Mouse (Mus musculus): ENCODE data around the gene Zfp827. TPM values are rescaled to one million over a fixed set of nuclear protein-coding genes. Genes with fewer than 3 reads are reported as not detected.

Zfp827 gene
- polyA plus RNA-seq, 2 experiments from 2014 or later: 4.0 to 5.0 TPM

- no peak for ATAC-seq
These were observed 37.7 kb downstream of the Zfp827 start for GRCm38 (mm10) chr8:79065924-79066323.

DNA sequence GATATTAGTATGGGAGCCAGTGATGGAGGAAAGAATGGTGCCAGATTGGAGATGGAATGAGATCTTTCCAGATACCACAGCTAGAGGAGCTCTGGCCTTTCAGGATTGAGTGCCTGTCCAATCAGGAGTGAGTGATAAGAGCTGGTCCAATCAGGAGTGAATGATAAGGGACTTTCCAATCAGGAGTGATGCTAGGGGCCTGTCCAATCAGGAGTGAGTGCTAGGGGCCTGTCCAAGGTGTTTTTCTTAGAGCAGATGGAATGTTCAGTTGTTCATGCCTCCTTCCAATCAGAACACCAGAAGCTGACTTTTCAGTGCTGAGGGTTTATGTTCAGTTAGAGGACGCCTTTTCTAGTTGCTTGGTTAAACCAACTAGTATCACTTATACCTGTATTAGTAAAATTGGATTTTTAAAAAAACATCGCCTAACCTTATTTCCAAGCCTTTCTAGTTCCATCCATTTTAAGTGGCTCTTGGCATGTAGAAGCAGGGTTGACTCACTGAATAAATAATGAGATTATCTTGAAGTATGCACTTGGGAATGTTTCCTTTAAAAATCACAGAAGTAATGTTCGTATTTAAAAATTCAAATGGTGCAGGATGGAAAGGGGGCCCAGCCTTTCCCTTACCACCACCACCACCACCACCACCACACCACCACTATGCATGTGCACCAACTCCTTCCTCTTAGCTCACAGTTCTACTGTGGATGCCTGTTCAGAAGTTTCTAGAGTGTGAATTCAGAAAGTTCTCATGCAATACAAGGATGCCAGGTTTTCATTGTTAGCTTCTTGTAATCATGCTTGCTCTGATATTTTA, 39.8 kb downstream of the Zfp827 start:
- ATAC-seq: no peak

GRCm38 (mm10) chr8:79073311-79073710, 45.1 kb downstream of the Zfp827 start:
- no peak for ATAC-seq

GRCm38 (mm10) chr8:79074986-79075385, 46.7 kb downstream of the Zfp827 start:
- no peak for ATAC-seq

DNA sequence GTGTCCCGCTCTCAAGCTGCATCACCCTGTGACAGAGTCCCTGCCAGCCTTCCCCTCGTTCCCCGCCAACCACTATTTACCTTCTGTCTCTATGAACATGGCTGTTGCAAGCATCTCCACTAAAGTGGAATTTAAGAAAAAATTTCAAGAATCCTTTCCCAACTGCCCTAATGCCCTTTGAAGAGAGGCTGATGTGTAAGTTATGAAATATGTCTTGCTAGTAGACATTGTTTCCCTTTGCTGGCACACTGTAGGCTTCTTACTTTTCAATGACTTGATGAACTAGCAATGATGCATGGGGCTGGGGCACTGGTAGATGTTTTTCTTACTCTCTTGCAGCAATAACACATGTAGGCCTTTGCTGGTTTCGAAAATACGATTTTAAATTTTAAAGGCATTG, 49.0 kb downstream of the Zfp827 start:
- ATAC-seq: no peak

DNA sequence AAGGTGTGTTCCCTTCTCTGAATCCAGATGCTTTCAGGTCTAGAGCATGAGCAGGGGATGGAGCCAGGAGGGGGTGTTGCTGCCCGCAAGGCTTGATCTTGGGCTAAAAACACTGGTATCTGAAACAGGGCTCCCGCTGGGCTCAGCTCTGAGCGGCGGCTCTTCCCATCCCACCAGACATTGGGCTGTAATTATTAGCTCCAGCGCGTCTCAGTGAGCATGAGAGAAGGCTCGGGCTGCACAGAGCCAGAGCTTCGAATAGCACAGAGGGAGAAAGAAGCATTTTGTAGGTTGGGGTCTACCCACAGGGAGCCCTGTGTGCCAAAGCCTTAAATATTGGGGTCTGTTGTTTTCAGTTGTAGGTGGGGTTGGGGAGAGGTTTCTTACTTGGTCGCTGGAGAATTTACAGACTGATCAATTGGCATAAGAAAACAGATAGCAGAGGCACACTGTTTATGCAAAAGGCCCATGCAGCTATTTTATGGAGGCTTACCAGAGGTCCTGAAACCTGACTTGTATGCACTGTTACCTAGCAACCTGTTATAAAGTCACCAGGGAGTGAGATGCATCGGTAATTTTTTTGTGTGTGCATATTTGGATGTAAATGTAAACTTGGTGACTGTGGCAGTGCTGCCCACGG, 50.4 kb downstream of the Zfp827 start:
- no peak for ATAC-seq

DNA sequence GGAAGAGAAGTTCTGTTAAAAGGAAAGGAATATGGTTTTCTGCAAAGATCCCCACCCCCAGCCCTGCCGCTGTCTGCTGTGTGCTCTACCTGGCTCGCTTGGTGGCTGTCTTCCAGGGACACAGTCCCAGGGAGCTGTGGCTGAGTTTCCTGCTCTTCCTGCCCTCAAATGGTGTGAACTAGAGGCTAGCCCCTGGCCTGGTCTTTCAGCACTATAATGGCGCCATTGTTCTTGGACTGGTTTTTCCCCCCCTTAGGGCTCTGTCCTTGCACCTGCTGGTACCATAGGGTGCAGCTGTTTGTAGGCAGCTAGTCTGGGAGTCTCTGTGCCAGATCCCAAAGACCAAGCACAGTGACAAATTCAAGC, 50.9 kb downstream of the Zfp827 start:
- ATAC-seq: no peak

- no peak for ATAC-seq
These were observed 52.0 kb downstream of the Zfp827 start for GRCm38 (mm10) chr8:79080096-79080739.

GRCm38 (mm10) chr8:79081333-79081732, 53.1 kb downstream of the Zfp827 start:
- no peak for ATAC-seq

GRCm38 (mm10) chr8:79081955-79082354, 53.7 kb downstream of the Zfp827 start:
- ATAC-seq: no peak

DNA sequence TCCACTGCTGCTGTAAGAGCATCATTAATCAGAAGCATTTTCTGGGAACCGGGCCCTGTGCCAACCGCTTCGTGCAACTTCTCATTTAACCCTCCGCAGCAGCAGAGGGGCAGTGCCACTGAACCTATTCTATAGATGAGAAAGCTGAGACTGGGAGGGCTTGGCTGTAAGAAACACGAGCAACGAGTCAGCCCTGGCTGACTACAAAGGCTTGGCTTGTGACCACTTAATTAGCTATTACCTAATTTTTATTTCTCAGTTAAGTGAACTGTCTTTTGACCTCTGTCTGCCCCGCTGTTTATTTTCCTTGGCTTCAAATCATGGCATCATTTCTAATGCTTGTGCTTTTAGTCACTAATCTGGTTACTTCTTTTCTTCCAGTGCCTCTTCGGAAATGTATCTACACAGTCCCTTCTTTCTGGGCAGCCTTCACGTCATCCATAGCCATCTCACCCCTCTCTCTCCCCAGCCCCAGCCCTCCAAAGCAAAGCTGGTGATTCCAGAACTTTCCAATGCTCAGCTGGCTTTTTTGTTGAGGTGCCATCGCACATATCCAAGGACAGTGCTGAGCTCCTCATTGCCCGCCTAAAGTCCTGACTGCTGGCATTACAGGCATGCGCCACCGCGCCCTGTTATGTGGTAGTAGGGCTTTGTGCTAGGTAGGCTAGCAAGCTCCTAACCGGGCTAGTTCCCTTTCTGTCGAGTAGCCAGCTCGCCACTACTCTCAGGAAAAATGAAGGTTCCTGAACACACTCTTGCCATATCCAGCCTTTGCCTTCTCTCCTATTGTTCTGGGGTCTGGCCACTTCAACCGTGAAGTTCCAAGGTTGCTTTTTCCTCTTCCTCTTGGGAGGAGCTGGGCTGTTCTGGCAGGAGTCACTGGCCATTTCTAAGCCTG, 55.5 kb downstream of the Zfp827 start:
- ATAC-seq: no peak

GRCm38 (mm10) chr8:79084359-79084820, 56.2 kb downstream of the Zfp827 start:
- no peak for ATAC-seq

DNA sequence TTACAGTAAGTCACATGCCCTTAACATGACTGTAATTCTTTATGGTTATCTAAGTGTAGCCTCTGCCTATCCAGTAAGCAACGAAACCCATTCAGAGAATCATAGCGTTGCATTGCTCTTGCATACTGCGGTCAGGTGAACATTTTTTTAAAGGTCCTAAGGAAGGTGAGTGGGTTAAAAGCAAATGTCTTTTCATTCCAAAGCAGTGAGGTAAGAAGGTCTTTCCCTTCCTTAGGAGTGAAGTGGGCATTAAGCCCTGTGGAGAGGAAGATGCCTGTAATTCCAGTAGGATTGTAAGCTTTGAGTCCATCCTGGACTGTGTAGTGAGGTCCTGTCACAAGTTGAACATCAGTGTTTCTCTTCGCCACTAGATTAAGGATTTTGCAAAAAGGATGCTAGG, 66.2 kb downstream of the Zfp827 start:
- ATAC-seq: no peak

DNA sequence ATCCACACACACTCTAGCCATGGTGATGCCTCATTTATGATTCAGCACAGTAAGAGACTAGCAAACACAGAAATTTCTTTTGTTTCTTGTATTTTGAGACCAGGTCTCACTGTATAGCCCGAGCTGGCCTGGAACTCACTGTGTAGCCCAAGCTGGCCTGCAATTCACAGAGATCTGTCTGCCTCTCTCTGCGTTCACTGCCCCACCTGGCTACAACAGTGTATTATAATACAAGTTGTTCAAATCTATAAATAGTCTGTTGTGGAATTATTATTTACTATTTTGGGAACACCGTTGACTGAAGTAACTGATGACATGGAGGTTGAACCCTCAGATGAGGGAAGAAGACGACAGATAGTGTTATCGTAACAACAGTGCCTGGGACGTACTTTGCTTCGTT, 66.9 kb downstream of the Zfp827 start:
- ATAC-seq: no peak

- ATAC-seq: no peak
These were observed 68.7 kb downstream of the Zfp827 start for GRCm38 (mm10) chr8:79096970-79097369.

GRCm38 (mm10) chr8:79102707-79103106, 74.5 kb downstream of the Zfp827 start:
- ATAC-seq: no peak

DNA sequence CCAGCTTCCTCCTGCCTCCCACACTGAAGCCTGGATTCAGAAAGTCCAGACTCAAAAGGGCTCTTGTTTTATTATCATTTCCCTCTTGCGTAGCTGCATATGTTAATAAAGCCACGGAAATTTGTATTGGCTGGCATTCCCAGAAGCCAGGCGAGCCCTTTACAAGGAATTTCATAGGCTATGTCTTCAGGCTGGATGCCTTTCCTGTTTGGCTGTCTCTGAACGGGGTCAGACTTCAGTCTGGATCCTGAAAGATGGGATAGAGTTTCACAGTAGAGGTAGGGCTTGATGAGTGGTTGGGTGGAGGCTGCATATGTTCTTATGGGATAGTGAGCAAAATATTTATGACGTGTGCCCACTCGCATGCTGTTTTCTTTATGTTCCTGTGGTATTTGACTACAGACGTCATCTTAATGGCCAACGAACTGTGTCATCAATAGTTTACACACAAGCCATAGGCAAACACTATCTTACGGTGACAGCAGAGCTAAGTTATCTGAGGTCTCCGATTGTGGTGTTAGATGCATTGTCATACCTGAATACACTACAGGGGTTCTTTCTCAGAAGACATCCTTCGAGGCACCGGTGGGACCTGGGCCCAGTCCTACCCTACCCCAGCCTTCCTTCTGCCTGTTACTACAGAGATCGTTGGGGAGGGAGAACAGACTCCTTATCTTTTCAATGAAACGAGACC, 75.1 kb downstream of the Zfp827 start:
- ATAC-seq: no peak

DNA sequence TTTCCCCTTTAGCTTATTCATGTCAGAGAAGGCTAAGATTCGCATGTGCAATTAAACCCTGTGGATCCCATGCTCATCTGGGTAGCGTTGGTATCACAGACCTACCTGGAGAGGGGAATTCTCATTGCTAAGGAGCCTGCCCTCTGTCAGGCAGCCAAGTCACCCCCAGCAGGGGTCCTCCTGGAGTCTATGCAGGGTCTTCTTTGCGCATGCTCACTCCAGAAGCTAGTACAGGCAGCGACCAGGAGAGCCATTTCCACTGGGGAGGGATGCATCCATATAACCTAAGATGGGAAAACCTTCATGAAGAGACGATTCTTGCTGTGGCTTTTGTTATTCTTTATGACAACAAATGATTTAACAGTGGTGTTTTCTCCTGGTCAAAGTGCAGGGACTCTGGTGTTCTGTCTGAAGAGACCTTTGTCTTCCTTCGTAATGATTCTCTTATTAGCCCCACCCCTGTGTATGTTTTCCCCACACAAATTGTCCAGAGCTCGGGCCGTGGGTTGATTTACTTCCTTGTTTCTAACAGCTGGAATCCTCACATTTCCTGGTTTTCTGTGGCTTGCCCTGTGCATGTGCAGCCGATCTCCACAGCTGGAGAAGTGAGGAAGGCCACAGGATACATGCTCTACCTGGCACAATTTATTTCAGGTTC, 75.8 kb downstream of the Zfp827 start:
- no peak for ATAC-seq

- ATAC-seq: no peak
These were observed 76.4 kb downstream of the Zfp827 start for GRCm38 (mm10) chr8:79104634-79105033.

DNA sequence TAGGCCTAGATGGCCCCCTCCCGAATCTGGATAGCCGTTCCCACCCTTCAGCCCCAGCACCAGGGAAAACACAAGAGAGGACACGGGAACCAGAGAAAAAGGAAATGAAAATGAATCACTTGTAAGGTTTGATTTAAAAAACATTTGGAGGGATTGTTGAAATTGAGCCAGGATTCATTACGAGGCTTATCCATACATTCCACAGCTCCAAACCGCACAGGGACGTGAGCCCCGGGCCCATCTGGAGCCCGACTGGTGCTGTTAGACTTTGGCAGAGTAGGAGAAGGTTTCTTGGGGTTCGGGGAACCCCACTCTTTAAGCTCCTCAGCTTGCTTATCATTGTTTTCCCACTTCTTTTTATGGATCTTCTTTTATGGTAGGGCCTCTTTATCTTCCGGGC, 76.9 kb downstream of the Zfp827 start:
- no peak for ATAC-seq

- no peak for ATAC-seq
These were observed 83.2 kb downstream of the Zfp827 start for GRCm38 (mm10) chr8:79111461-79111860.

GRCm38 (mm10) chr8:79112480-79112879, 84.2 kb downstream of the Zfp827 start:
- ATAC-seq: no peak

Measured in activated CD4-positive, CD25-positive, alpha-beta regulatory T cell, adult 4 months (primary cell).